Mouse (Mus musculus) cerebellum, adult 2 months (tissue): ENCODE data around the gene Mpp2.

Experiments
- CTCF ChIP-seq: fragments of 200-500 bp; IDR thresholded peaks from 2 replicates; pipeline ENCODE4 v1.5.1; 2011; ENCODE audit warnings: low read depth, mild to moderate bottlenecking, control low read depth, low read length, moderate library complexity, borderline replicate concordance; ENCODE audit not compliant: insufficient read depth
- POLR2A ChIP-seq: fragments of 200-500 bp; IDR thresholded peaks from 2 replicates; pipeline ENCODE4 v1.6.1; 2011; ENCODE audit warnings: low read length, control low read depth, borderline replicate concordance; ENCODE audit not compliant: insufficient read depth

DNA sequence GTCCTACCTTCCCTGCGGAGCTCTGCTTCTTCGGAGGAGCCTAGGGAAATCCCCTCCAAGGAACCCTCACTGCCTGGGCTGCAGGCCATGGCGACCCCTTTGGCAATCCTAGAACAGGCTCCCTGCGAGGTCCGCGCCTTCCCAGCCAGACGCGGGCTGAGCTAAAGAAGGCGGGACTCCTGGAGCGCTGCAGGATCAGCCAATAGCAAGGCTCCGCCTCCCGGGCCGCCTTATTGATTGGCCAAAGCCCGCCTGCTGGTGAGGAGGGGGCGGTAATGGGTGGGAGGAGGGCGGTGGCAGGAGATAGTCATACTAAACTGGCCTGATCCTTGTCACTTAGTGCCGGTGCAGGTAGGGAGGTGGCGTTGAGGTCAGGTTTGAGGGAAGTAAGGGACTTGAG lies 6.0 kb downstream of the Mpp2 start:
- TF ChIP-seq CTCF: no peak
- TF ChIP-seq POLR2A: no peak
